Mouse (Mus musculus) CH12.LX (cell line): ENCODE results near the gene Sorcs3. TPM values are rescaled to one million over a fixed set of nuclear protein-coding genes. Genes with fewer than 3 reads are reported as not detected.

ENCODE experiments used
- DNase-seq: peaks from one replicate; pipeline ENCODE4 v3.0.0-alpha.2; 2013; ENCODE audit errors: extremely low read depth
- H3K27ac ChIP-seq: 2 replicates; pipeline ENCODE4 v1.5.1; 2012; ENCODE audit warnings: low read depth, mild to moderate bottlenecking, control low read depth, moderate library complexity; ENCODE audit not compliant: insufficient read depth
- H3K27me3 ChIP-seq: replicated peaks from 2 replicates; pipeline ENCODE3; 2012; ENCODE audit warnings: inconsistent platforms
- H3K36me3 ChIP-seq, 2 experiments: replicated peaks in 1 of 2; 2 replicates each; pipeline versions ENCODE3 to v1.6.1; 2012; ENCODE audit warnings: inconsistent platforms in 1 of 2, low read length in 1 of 2, mild to moderate bottlenecking in 1 of 2, mixed read lengths in 1 of 2, moderate library complexity in 1 of 2; ENCODE audit not compliant: control insufficient read depth in 1 of 2, insufficient read depth in 1 of 2
- H3K4me1 ChIP-seq, 2 experiments: 2 replicates each; pipeline ENCODE4 v1.6.1; 2012; ENCODE audit warnings: inconsistent platforms in 1 of 2, moderate library complexity in 1 of 2; ENCODE audit not compliant: insufficient read depth in 2 of 2, control insufficient read depth in 1 of 2
- H3K4me2 ChIP-seq: 2 replicates; pipeline ENCODE4 v1.6.1; 2012; ENCODE audit warnings: low read depth, mild to moderate bottlenecking, control low read depth; ENCODE audit not compliant: poor library complexity, insufficient read depth, severe bottlenecking
- H3K4me3 ChIP-seq, 3 experiments: fragments of 150-350 bp in 1 of 3; sonication (generic) in 1 of 3; replicated peaks in 1 of 3; 2 replicates each; pipeline versions ENCODE3 to v1.5.1; 2011 to 2012; ENCODE audit warnings: low read depth in 2 of 3, low read length in 2 of 3, mild to moderate bottlenecking in 2 of 3, moderate library complexity in 2 of 3, control low read depth in 1 of 3, improper control_type of control experiment in 1 of 3, inconsistent platforms in 1 of 3, mixed read lengths in 1 of 3; ENCODE audit not compliant: poor library complexity in 1 of 3
- H3K79me2 ChIP-seq: replicated peaks from 2 replicates; pipeline ENCODE4 v1.6.1; 2012; ENCODE audit warnings: mild to moderate bottlenecking, moderate library complexity; ENCODE audit not compliant: control insufficient read depth, poor library complexity, insufficient read depth, severe bottlenecking; ENCODE audit errors: extremely low read depth
- H3K9ac ChIP-seq: 2 replicates; pipeline ENCODE4 v1.6.1; 2012; ENCODE audit warnings: low read depth, mild to moderate bottlenecking, control low read depth, moderate library complexity; ENCODE audit not compliant: insufficient read depth
- H3K9me3 ChIP-seq: replicated peaks from 2 replicates; pipeline ENCODE3; 2012; ENCODE audit warnings: low read length, inconsistent platforms, mixed read lengths
- CTCF ChIP-seq, 2 experiments: IDR thresholded peaks in 1 of 2; conservative IDR thresholded peaks in 1 of 2; 2 replicates each; pipeline ENCODE4 v1.5.1; 2011 to 2012; ENCODE audit warnings: low read depth in 2 of 2, low read length in 2 of 2, improper control_type of control experiment in 1 of 2, inconsistent platforms in 1 of 2, mild to moderate bottlenecking in 1 of 2, moderate library complexity in 1 of 2
- E2F4 ChIP-seq: IDR thresholded peaks from 2 replicates; pipeline ENCODE4 v1.6.1; 2011; ENCODE audit warnings: low read depth, low read length, improper control_type of control experiment; ENCODE audit not compliant: insufficient replicate concordance
- IRF4 ChIP-seq: IDR thresholded peaks from 2 replicates; pipeline ENCODE4 v1.6.1; 2014; ENCODE audit warnings: low read depth, mild to moderate bottlenecking, inconsistent platforms, low read length, improper control_type of control experiment
- JUN ChIP-seq: IDR thresholded peaks from 2 replicates; pipeline ENCODE4 v1.6.1; 2011; ENCODE audit warnings: low read depth, mild to moderate bottlenecking, low read length, improper control_type of control experiment, moderate library complexity; ENCODE audit not compliant: insufficient read depth
- MAFK ChIP-seq: IDR thresholded peaks from 2 replicates; pipeline ENCODE4 v1.6.1; 2011; ENCODE audit warnings: low read length, improper control_type of control experiment; ENCODE audit not compliant: insufficient replicate concordance
- MAX ChIP-seq: IDR thresholded peaks from 2 replicates; pipeline ENCODE4 v1.6.1; 2011; ENCODE audit warnings: low read length, improper control_type of control experiment
- MXI1 ChIP-seq: IDR thresholded peaks from 2 replicates; pipeline ENCODE4 v1.6.1; 2011; ENCODE audit warnings: mild to moderate bottlenecking, low read depth, low read length, improper control_type of control experiment
- MYC ChIP-seq: IDR thresholded peaks from 2 replicates; pipeline ENCODE4 v1.6.1; 2011; ENCODE audit warnings: low read depth, mild to moderate bottlenecking, improper control_type of control experiment, low read length
- NRF1 ChIP-seq: IDR thresholded peaks from 2 replicates; pipeline ENCODE4 v1.6.1; 2014; ENCODE audit warnings: low read depth, mild to moderate bottlenecking, inconsistent platforms, low read length, improper control_type of control experiment, moderate library complexity
- PAX5 ChIP-seq: IDR thresholded peaks from 2 replicates; pipeline ENCODE4 v1.6.1; 2012; ENCODE audit warnings: low read length, inconsistent platforms, mixed read lengths
- POLR2A ChIP-seq: IDR thresholded peaks from 2 replicates; pipeline ENCODE4 v1.6.1; 2011; ENCODE audit warnings: low read depth, mild to moderate bottlenecking, improper control_type of control experiment, low read length
- RAD21 ChIP-seq: IDR thresholded peaks from 2 replicates; pipeline ENCODE4 v1.6.1; 2011; ENCODE audit warnings: low read depth, mild to moderate bottlenecking, low read length, improper control_type of control experiment, moderate library complexity
- RCOR1 ChIP-seq: conservative IDR thresholded peaks from 2 replicates; pipeline ENCODE4 v1.6.1; 2012; ENCODE audit warnings: low read depth, mild to moderate bottlenecking, inconsistent platforms, low read length, improper control_type of control experiment
- SIN3A ChIP-seq: IDR thresholded peaks from 2 replicates; pipeline ENCODE4 v1.6.1; 2012; ENCODE audit warnings: low read length, improper control_type of control experiment, inconsistent platforms
- SMC3 ChIP-seq: IDR thresholded peaks from 2 replicates; pipeline ENCODE4 v1.6.1; 2011; ENCODE audit warnings: low read depth, low read length, improper control_type of control experiment
- TBP ChIP-seq: conservative IDR thresholded peaks from 2 replicates; pipeline ENCODE4 v1.6.1; 2011; ENCODE audit warnings: low read depth, low read length, improper control_type of control experiment
- TCF12 ChIP-seq: IDR thresholded peaks from 2 replicates; pipeline ENCODE4 v1.6.1; 2014; ENCODE audit warnings: low read depth, mild to moderate bottlenecking, inconsistent platforms, low read length, improper control_type of control experiment
- USF1 ChIP-seq: IDR thresholded peaks from 2 replicates; pipeline ENCODE4 v1.6.1; 2014; ENCODE audit warnings: low read depth, mild to moderate bottlenecking, inconsistent platforms, low read length, improper control_type of control experiment
- USF2 ChIP-seq: conservative IDR thresholded peaks from 2 replicates; pipeline ENCODE4 v1.6.1; 2011; ENCODE audit warnings: low read depth, low read length, improper control_type of control experiment
- ZKSCAN1 ChIP-seq: IDR thresholded peaks from 2 replicates; pipeline ENCODE4 v1.6.1; 2012; ENCODE audit warnings: low read depth, inconsistent platforms, low read length, improper control_type of control experiment, borderline replicate concordance
- ZNF384 ChIP-seq: IDR thresholded peaks from 2 replicates; pipeline ENCODE4 v1.6.1; 2012; ENCODE audit warnings: low read depth, low read length, improper control_type of control experiment, inconsistent platforms
- dilution Hi-C: fragments of 300-500 bp; cut with MboI; formaldehyde crosslinking; loops from 2 replicates; pipeline ENCODE4 v1.14.3; 2020; ENCODE audit warnings: low sequenced_read_pairs; ENCODE audit not compliant: extremely low pct_unique_long_range_greater_than_20kb, extremely low pct_ligation_motif_present
- in situ Hi-C: fragments of 300-500 bp; cut with MboI; formaldehyde crosslinking; loops from 3 replicates; pipeline ENCODE4 v1.14.3; 2019; ENCODE audit warnings: low sequenced_read_pairs, low pct_ligation_motif_present, low pct_unique_long_range_greater_than_20kb, mixed read lengths
- polyA plus RNA-seq: library from polyadenylated mRNA; unstranded; fragments of >175 nt; gene quantifications from 2 replicates; pipeline ENCODE4 v1.2.1, GENCODE M21; 2012; ENCODE audit warnings: low read depth; ENCODE audit not compliant: insufficient read length
- total RNA-seq, 2 experiments: library from RNA; depleted of rRNA; stranded (reverse); fragments of 300-350 nt in 1 of 2; fragments of >200 nt in 1 of 2; gene quantifications; 2 replicates each; pipeline ENCODE4 v1.2.3; 2012 to 2014

Gene Sorcs3
- total and polyA plus RNA-seq, 3 experiments = not detected

- no peaks in the 10 kb centered on the region for H3K4me1 ChIP-seq
- H3K27me3 ChIP-seq = no peaks in the 10 kb centered on the region
- no peaks in the 10 kb centered on the region for H3K79me2 ChIP-seq
- no peak overlapping the region for H3K27ac ChIP-seq
- H3K36me3 ChIP-seq = no peaks in the 10 kb centered on the region
- TF ChIP-seq JUN (no peak), RCOR1 (no peak), E2F4 (no peak), USF1 (no peak), ZKSCAN1 (no peak), IRF4 (no peak), MXI1 (no peak), USF2 (no peak), MAX (no peak), MYC (no peak), PAX5 (no peak), CTCF (conservative IDR thresholded peaks at IDR 0.05 in 1 of 2, IDR thresholded peaks at IDR 0.05 in 1 of 2; ENCODE audit: low read depth in 2 of 2, low read length in 2 of 2) (no peak), POLR2A (no peak), RAD21 (no peak), TBP (no peak), ZNF384 (no peak), TCF12 (no peak), NRF1 (no peak), SMC3 (no peak), SIN3A (no peak)
- in situ Hi-C loops = no loop called here
- peaks cover 97% of the 10 kb centered on the region for H3K9me3 ChIP-seq
- H3K4me3 ChIP-seq = no peak overlapping the region
- dilution Hi-C loops = no loop called here
- H3K9ac ChIP-seq = no peak overlapping the region
- no peak overlapping the region for H3K4me2 ChIP-seq
- no peak for DNase-seq
Measured at GRCm38 (mm10) chr19:48260671-48261070, 54.8 kb downstream of the Sorcs3 start.

GRCm38 (mm10) chr19:48263750-48264149 is 57.9 kb downstream of the Sorcs3 start:
- DNase-seq = no peak
- no peaks in the 10 kb centered on the region for H3K4me1 ChIP-seq
- TF ChIP-seq MAFK = no peak
- no peaks in the 10 kb centered on the region for H3K36me3 ChIP-seq
- in situ Hi-C loops (no loop called here), dilution Hi-C loops (no loop called here)
- no peak overlapping the region for H3K9ac ChIP-seq
- H3K79me2 ChIP-seq = no peaks in the 10 kb centered on the region
- no peak overlapping the region for H3K4me3 ChIP-seq
- peaks cover 87% of the 10 kb centered on the region for H3K9me3 ChIP-seq
- H3K27ac ChIP-seq = no peak overlapping the region
- no peaks in the 10 kb centered on the region for H3K27me3 ChIP-seq
- no peak overlapping the region for H3K4me2 ChIP-seq
